Mouse (Mus musculus) heart, embryonic 14.5 days (tissue): ENCODE measurements around the gene Ptrhd1. TPM values are rescaled to one million over a fixed set of nuclear protein-coding genes. Genes with fewer than 3 reads are reported as not detected.

ENCODE experiments used
- ATAC-seq: fragments of 200-750 bp; cut with Nextera tagmentation; 2 replicates; pipeline ENCODE4 v1.8.0; 2017; ENCODE audit warnings: low read depth, moderate TSS enrichment; ENCODE audit not compliant: insufficient number of reproducible peaks, insufficient read depth, low FRiP score
- H3K27ac ChIP-seq, 2 experiments: fragments of 200-500 bp in 1 of 2; fragments of 300-500 bp in 1 of 2; sonication (generic) in 1 of 2; replicated peaks in 1 of 2; 2 replicates each; pipeline ENCODE4 v1.5.1; 2012 to 2014; ENCODE audit warnings: low read depth in 2 of 2, low read length in 2 of 2, control low read depth in 1 of 2, mild to moderate bottlenecking in 1 of 2, mixed read lengths in 1 of 2; ENCODE audit not compliant: control insufficient read depth in 1 of 2, insufficient read depth in 1 of 2
- H3K27me3 ChIP-seq: fragments of 300-500 bp; sonication (generic); 2 replicates; pipeline ENCODE4 v1.6.1; 2014; ENCODE audit warnings: mild to moderate bottlenecking, low read length, control low read depth; ENCODE audit not compliant: control insufficient read depth, insufficient read depth
- H3K36me3 ChIP-seq: fragments of 300-500 bp; sonication (generic); 2 replicates; pipeline ENCODE4 v1.6.1; 2014; ENCODE audit warnings: mild to moderate bottlenecking, control low read depth, low read length, mixed read lengths; ENCODE audit not compliant: control insufficient read depth, insufficient read depth
- H3K4me1 ChIP-seq, 2 experiments: fragments of 200-500 bp in 1 of 2; fragments of 300-500 bp in 1 of 2; sonication (generic) in 1 of 2; 2 replicates each; pipeline ENCODE4 v1.6.1; 2012 to 2014; ENCODE audit warnings: low read length in 2 of 2, control low read depth in 1 of 2, mixed read lengths in 1 of 2; ENCODE audit not compliant: control insufficient read depth in 2 of 2, insufficient read depth in 2 of 2
- H3K4me2 ChIP-seq: fragments of 300-500 bp; sonication (generic); 2 replicates; pipeline ENCODE4 v1.6.1; 2014; ENCODE audit warnings: mild to moderate bottlenecking, low read length
- H3K4me3 ChIP-seq, 2 experiments: fragments of 200-500 bp in 1 of 2; fragments of 300-500 bp in 1 of 2; sonication (generic) in 1 of 2; 2 replicates each; pipeline ENCODE4 v1.5.1; 2012 to 2014; ENCODE audit warnings: low read length in 2 of 2, mild to moderate bottlenecking in 2 of 2, control low read depth in 1 of 2, low read depth in 1 of 2, moderate library complexity in 1 of 2; ENCODE audit not compliant: control insufficient read depth in 1 of 2, insufficient read depth in 1 of 2
- H3K9ac ChIP-seq: fragments of 300-500 bp; sonication (generic); 2 replicates; pipeline ENCODE4 v1.6.1; 2014; ENCODE audit warnings: mild to moderate bottlenecking, low read length
- H3K9me3 ChIP-seq: fragments of 300-500 bp; sonication (generic); 2 replicates; pipeline ENCODE4 v1.6.1; 2016; ENCODE audit warnings: low read length, control low read depth; ENCODE audit not compliant: control insufficient read depth
- WGBS: fragments of 180-500 bp; shearing (Covaris S2); extraction: QIAGEN DNeasy Blood & Tissue Kit; methylation state at CpG from one replicate; pipeline ENCODE4 v1.1.7; 2014; 5-methylcytosine and 5-hydroxymethylcytosine counted together
- polyA plus RNA-seq: library from polyadenylated mRNA; unstranded; fragments of >200 nt; fragmentation: Nextera tagmentation; extraction: Ambion mirVana; gene quantifications from 2 replicates; pipeline ENCODE4 v1.2.1, GENCODE M21; 2014

The Ptrhd1 gene
- polyA plus RNA-seq, 1 experiment from 2014 or later = 7.6 TPM

GRCm38 (mm10) chr12:4198702-4199101 is 35.1 kb upstream of the Ptrhd1 start:
- H3K36me3 ChIP-seq = peaks cover 20% of the 10 kb centered on the region
- H3K4me1 ChIP-seq = peaks cover 0 to 4% of the 10 kb centered on the region in 2 experiments; a peak in 1 of 4 replicates
- no peak overlapping the region for H3K4me2 ChIP-seq
- WGBS = 79% methylated on average over 4 of the region's 4 CpGs
- no peak overlapping the region for H3K9ac ChIP-seq
- no peaks in the 10 kb centered on the region for H3K27me3 ChIP-seq
- no peak for ATAC-seq
- no peak overlapping the region for H3K27ac ChIP-seq
- no peaks in the 10 kb centered on the region for H3K9me3 ChIP-seq
- H3K4me3 ChIP-seq = no peak overlapping the region

GRCm38 (mm10) chr12:4199271-4199670 is 34.6 kb upstream of the Ptrhd1 start:
- H3K27ac ChIP-seq = no peak overlapping the region
- H3K9me3 ChIP-seq = no peaks in the 10 kb centered on the region
- 94% methylated on average over 11 of the region's 11 CpGs for WGBS
- peaks cover 20% of the 10 kb centered on the region for H3K36me3 ChIP-seq
- no peak for ATAC-seq
- H3K4me3 ChIP-seq = no peak overlapping the region
- no peak overlapping the region for H3K9ac ChIP-seq
- H3K4me2 ChIP-seq = no peak overlapping the region
- H3K27me3 ChIP-seq = no peaks in the 10 kb centered on the region
- H3K4me1 ChIP-seq = no peaks in the 10 kb centered on the region; a peak in 1 of 4 replicates

DNA sequence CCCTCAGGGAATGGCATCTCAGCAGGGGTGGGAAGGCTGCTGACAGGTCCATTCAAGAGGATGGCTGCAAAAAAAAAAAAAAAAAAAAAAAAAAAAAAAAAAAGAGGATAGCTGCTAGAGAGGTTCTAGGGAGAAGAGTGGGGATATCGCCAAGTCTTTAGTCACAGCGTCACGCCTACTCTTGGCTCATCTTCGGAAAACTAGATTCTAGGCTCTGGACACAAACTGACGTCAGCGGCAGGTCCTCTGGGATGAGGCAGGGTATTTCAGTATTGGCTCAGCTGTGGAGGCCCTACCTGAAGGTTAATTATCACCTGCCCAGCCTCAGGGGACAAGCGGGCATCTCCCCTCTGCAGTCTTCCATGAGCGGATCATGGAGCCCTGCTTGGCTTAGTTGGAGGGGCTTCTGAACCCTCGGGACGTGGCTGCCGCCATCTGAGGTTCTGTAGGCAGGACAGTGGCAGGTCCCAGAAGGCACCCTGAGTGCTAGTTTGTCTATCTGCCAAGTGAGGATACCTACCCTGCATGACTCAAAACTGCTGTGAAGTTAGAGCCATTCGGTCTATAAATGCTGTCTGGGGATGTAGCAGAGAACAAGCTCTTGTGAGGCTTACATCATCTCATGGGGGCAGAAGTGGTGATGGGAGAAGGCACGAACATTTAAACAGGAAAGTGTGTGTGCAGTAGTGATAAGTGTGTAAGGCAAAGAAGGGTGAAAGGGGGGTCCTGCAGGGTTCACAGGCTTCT is 32.2 kb upstream of the Ptrhd1 start:
- Histone ChIP-seq H3K36me3 (peaks cover 38% of the 10 kb centered on the region), H3K27ac (no peak overlapping the region), H3K4me3 (no peak overlapping the region), H3K9me3 (no peaks in the 10 kb centered on the region), H3K4me1 (no peaks in the 10 kb centered on the region), H3K4me2 (no peak overlapping the region), H3K9ac (no peak overlapping the region), H3K27me3 (no peaks in the 10 kb centered on the region)
- ATAC-seq = no peak
- WGBS = 86% methylated on average over 13 of the region's 13 CpGs

- Histone ChIP-seq H3K36me3 (peaks cover 42% of the 10 kb centered on the region), H3K27ac (no peak overlapping the region), H3K4me1 (no peaks in the 10 kb centered on the region), H3K9ac (no peak overlapping the region), H3K4me2 (no peak overlapping the region), H3K27me3 (no peaks in the 10 kb centered on the region), H3K9me3 (no peaks in the 10 kb centered on the region), H3K4me3 (no peak overlapping the region)
- 88% methylated on average over 4 of the region's 4 CpGs for whole genome bisulfite sequencing
- ATAC-seq = no peak
Measured at GRCm38 (mm10) chr12:4202206-4202605, 31.6 kb upstream of the Ptrhd1 start.

DNA sequence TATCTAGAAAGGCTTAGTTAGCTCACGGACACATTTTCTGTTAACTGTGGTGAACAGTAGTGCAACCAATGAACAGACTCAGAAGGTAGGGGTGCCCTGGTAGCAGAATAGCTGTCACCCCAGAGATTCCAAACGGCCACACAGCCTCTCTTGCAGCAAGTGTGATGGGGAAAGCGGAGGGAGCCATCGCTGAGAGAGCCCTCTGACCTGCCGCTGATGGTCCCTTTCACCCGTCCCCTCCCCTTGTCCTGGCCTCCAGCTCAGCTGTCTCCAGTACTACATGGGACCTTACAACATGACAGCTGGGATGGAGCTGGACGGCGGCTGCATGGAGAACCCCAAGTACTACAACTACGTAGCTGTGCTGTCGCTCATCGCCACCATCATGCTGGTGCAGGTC is 27.7 kb upstream of the Ptrhd1 start:
- H3K4me1 ChIP-seq = no peaks in the 10 kb centered on the region; a peak in 1 of 4 replicates
- no peak overlapping the region for H3K4me3 ChIP-seq
- no peaks in the 10 kb centered on the region for H3K9me3 ChIP-seq
- no peak overlapping the region for H3K4me2 ChIP-seq
- 91% methylated on average over 11 of the region's 11 CpGs for WGBS
- no peaks in the 10 kb centered on the region for H3K27me3 ChIP-seq
- no peak for ATAC-seq
- H3K27ac ChIP-seq = no peak overlapping the region
- H3K36me3 ChIP-seq = peaks cover 47% of the 10 kb centered on the region
- H3K9ac ChIP-seq = no peak overlapping the region

GRCm38 (mm10) chr12:4208405-4209133 is 25.3 kb upstream of the Ptrhd1 start:
- H3K4me1 ChIP-seq = no peaks in the 10 kb centered on the region; a peak in 1 of 4 replicates
- ATAC-seq = no peak
- no peak overlapping the region for H3K4me2 ChIP-seq
- no peaks in the 10 kb centered on the region for H3K9me3 ChIP-seq
- no peak overlapping the region for H3K9ac ChIP-seq
- 75% methylated on average over 15 of the region's 15 CpGs for WGBS
- H3K4me3 ChIP-seq = no peak overlapping the region
- peaks cover 65% of the 10 kb centered on the region for H3K36me3 ChIP-seq
- no peak overlapping the region for H3K27ac ChIP-seq
- no peaks in the 10 kb centered on the region for H3K27me3 ChIP-seq

DNA sequence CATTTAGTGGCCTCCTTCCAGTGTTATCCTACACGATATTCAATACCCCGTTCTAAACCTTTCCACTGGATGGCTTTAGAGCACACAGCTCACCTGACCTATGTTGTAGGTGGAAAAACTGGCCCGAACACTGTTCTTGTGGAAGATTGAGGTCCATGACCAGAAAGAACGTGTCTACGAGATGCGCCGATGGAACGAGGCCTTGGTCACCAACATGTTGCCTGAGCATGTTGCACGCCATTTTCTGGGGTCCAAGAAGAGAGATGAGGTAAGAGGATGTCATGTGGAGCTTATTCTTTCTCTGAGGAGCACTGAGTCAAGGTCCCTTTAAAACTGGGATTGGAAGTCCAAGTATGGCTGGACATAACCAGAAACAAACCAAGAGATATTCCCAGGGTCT is 24.6 kb upstream of the Ptrhd1 start:
- Histone ChIP-seq H3K27ac (no peak overlapping the region), H3K4me1 (no peaks in the 10 kb centered on the region; a peak in 1 of 4 replicates), H3K36me3 (peaks cover 70% of the 10 kb centered on the region), H3K9ac (no peak overlapping the region), H3K27me3 (no peaks in the 10 kb centered on the region), H3K9me3 (no peaks in the 10 kb centered on the region), H3K4me2 (no peak overlapping the region), H3K4me3 (no peak overlapping the region)
- 91% methylated on average over 9 of the region's 9 CpGs for WGBS
- no peak for ATAC-seq
